Mouse (Mus musculus): ENCODE results near the gene Axl. TPM values are rescaled to one million over a fixed set of nuclear protein-coding genes. Genes with fewer than 3 reads are reported as not detected.

Gene Axl
- total and polyA plus RNA-seq, 3 experiments = 0.19 to 0.98 (median 0.96) TPM

DNA sequence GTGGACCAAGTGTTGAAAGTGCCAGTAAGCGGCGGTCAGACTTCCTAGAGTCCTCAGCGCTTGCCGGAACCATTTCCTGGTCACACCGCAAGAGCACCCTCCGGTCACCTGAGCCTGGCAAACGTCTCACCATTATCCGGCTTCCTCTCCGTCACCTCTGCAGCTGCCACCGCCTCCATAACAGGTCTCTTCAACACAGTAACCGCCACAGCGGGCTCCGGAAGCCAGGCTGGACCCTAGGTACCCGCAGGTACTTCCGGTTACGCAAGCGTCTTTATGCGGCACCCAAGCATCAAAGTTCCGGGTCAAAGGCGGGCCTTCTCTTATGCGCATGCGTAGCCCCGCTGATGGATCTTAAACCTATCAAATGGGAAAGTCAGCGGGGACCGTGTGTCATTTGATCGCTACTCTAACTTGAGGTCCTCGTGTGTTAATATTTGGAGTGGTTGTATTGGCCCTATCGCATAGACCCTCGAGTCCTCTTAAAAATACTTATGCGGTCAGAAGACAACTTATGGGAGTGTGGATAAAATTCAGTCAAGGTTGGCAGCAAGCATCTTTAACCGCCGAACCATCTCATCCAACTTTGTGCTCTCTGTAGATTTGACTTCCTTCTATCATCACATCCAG is 69.6 kb downstream of the Axl start, which contains the start of gene Ccdc97 (continued):
- peak; percentile 95 for TF ChIP-seq ELF1 (IDR thresholded peaks at IDR 0.05; ENCODE audit: low read depth, low read length)
- 0 out of 2 replicates have a peak, but pooled peaks have one; percentile 50 for TF ChIP-seq MYC (IDR thresholded peaks at IDR 0.05; ENCODE audit: low read depth, low read length)

- Histone ChIP-seq H3K79me2 (replicated peaks; ENCODE audit: control insufficient read depth, extremely low read depth, insufficient read depth, poor library complexity, severe bottlenecking) (peaks cover 15% of the 10 kb centered on the region), H3K36me3 (replicated peaks in 1 of 2; ENCODE audit: control insufficient read depth in 1 of 2, insufficient read depth in 1 of 2, low read length in 1 of 2) (peaks cover 55 to 72% of the 10 kb centered on the region in 2 experiments), H3K27me3 (replicated peaks) (no peaks in the 10 kb centered on the region), H3K27ac (ENCODE audit: insufficient read depth, low read depth) (no peak overlapping the region), H3K4me3 (replicated peaks in 1 of 3; ENCODE audit: low read depth in 2 of 3, low read length in 2 of 3, poor library complexity in 1 of 3) (peak overlapping the region in 1 of 3 experiments; percentile 12), H3K9ac (ENCODE audit: insufficient read depth, low read depth) (peak overlapping the region; percentile 88), H3K9me3 (replicated peaks; ENCODE audit: low read length) (no peaks in the 10 kb centered on the region), H3K4me2 (ENCODE audit: insufficient read depth, low read depth, poor library complexity, severe bottlenecking) (peak overlapping the region; percentile 86), H3K4me1 (ENCODE audit: control insufficient read depth in 1 of 2, insufficient read depth in 2 of 2) (peaks cover 3 to 40% of the 10 kb centered on the region in 2 experiments)
- no peak for DNase-seq (ENCODE audit: extremely low read depth)
- dilution Hi-C loops (cut with MboI; ENCODE audit: extremely low pct_ligation_motif_present, extremely low pct_unique_long_range_greater_than_20kb, low sequenced_read_pairs) = no loop called here
- TF ChIP-seq MAZ (IDR thresholded peaks at IDR 0.05; ENCODE audit: low read depth, low read length) (no peak), IRF4 (IDR thresholded peaks at IDR 0.05; ENCODE audit: low read depth, low read length) (no peak), KAT2A (IDR thresholded peaks at IDR 0.05; ENCODE audit: insufficient replicate concordance, low read length) (no peak), NELFE (IDR thresholded peaks at IDR 0.05; ENCODE audit: low read depth, low read length) (no peak), E2F4 (IDR thresholded peaks at IDR 0.05; ENCODE audit: insufficient replicate concordance, low read depth, low read length) (no peak), MAFK (IDR thresholded peaks at IDR 0.05; ENCODE audit: insufficient replicate concordance, low read length) (no peak), USF1 (IDR thresholded peaks at IDR 0.05; ENCODE audit: low read depth, low read length) (no peak), ETS1 (conservative IDR thresholded peaks at IDR 0.05; ENCODE audit: low read depth, low read length) (no peak), ZMIZ1 (IDR thresholded peaks at IDR 0.05; ENCODE audit: low read depth, low read length) (no peak), HCFC1 (IDR thresholded peaks at IDR 0.05; ENCODE audit: low read depth, low read length) (no peak), RAD21 (IDR thresholded peaks at IDR 0.05; ENCODE audit: low read depth, low read length) (no peak), ZKSCAN1 (IDR thresholded peaks at IDR 0.05; ENCODE audit: borderline replicate concordance, low read depth, low read length) (no peak), EP300 (IDR thresholded peaks at IDR 0.05; ENCODE audit: low read length) (no peak), CHD1 (IDR thresholded peaks at IDR 0.05; ENCODE audit: low read depth, low read length) (no peak), POLR2AphosphoS2 (IDR thresholded peaks at IDR 0.05; ENCODE audit: low read depth, low read length) (no peak), CHD2 (IDR thresholded peaks at IDR 0.05; ENCODE audit: low read length) (no peak), CTCF (conservative IDR thresholded peaks at IDR 0.05 in 1 of 2, IDR thresholded peaks at IDR 0.05 in 1 of 2; ENCODE audit: low read depth in 2 of 2, low read length in 2 of 2) (no peak), JUND (conservative IDR thresholded peaks at IDR 0.05; ENCODE audit: low read depth, low read length) (no peak)
- in situ Hi-C loops (cut with MboI; ENCODE audit: low pct_ligation_motif_present, low pct_unique_long_range_greater_than_20kb, low sequenced_read_pairs) = loop anchor here (5.0 kb wide), 1 partner anchor 35 kb away; the partner anchor contains the start of gene Hnrnpul1
These were observed 71.0 kb downstream of the Axl start for GRCm38 (mm10) chr7:25717478-25717877.

Measured in CH12.LX (cell line).